49 mouse cellular contexts compared by ENCODE assay signal in the genomic region with DNA sequence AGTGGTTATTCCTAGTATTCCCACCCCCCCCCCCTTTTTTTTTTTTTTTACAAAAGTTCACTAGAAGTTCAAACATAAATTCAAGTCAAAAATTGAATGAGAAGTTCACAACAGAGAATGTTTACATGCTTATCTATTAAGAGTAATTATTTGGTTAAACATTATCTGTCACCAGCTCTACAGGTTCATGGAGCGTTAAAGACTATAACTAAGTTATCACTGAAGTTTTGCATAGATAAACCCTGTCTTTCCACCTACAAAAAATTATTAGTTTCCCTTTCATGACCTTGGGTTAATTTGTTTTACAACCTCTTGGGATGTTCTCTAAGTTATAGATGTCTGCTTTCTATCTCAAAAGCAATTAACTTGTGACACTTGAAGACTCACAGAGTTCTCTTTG. TPM values are rescaled to one million over a fixed set of nuclear protein-coding genes. Genes with fewer than 3 reads are reported as not detected.
"Had no signal": no experiment of that assay in that cellular context is flagged by ENCODE, and none has a peak within 500 bp of the region (broad histone marks: within the 10 kb centered on the region; RNA-seq: fewer than 3 reads in every experiment).

No protein-coding gene starts in this region.

- H3K4me3 ChIP-seq: heart, embryonic 10.5 days; heart, embryonic 12.5 days; heart, embryonic 13.5 days; heart, embryonic 15.5 days; hindbrain, embryonic 10.5 days; hindbrain, embryonic 12.5 days; hindbrain, embryonic 13.5 days; hindbrain, embryonic 15.5 days; intestine, embryonic 15.5 days; kidney, embryonic 15.5 days; layer of hippocampus, adult 2 months had no signal

- H3K9ac ChIP-seq: heart, embryonic 12.5 days; heart, embryonic 13.5 days; heart, embryonic 15.5 days; hindbrain, embryonic 12.5 days; hindbrain, embryonic 13.5 days; hindbrain, embryonic 14.5 days; hindbrain, embryonic 15.5 days; intestine, embryonic 15.5 days; kidney, embryonic 15.5 days had no signal

- DNase-seq: heart, postnatal 10 days; heart, postnatal 14 days; heart, postnatal 36 days; heart, postnatal 4 days; kidney, adult 11 months; kidney, adult 18-20 months; kidney, adult 2 months; kidney, adult 8-10 months; kidney, adult 9 months; kidney, postnatal 14 days; kidney, postnatal 25 days; kidney, postnatal 36 days; kidney, postnatal 4 days; layer of hippocampus, adult 9-11 months; layer of hippocampus, postnatal 36 days had no signal

- H3K27ac ChIP-seq: heart, embryonic 10.5 days; heart, embryonic 13.5 days; heart, embryonic 15.5 days; hindbrain, embryonic 10.5 days; hindbrain, embryonic 12.5 days; hindbrain, embryonic 13.5 days; hindbrain, embryonic 14.5 days; hindbrain, embryonic 15.5 days; hindbrain, postnatal 0 days; intestine, embryonic 15.5 days; kidney, embryonic 15.5 days; kidney, postnatal 0 days; layer of hippocampus, adult 2 months had no signal

- ATAC-seq: hindbrain, embryonic 16.5 days; hindbrain, postnatal 0 days; inflammation-experienced regulatory T-cells, adult 6 months; intestine, embryonic 15.5 days; intestine, embryonic 16.5 days; intestine, postnatal 0 days had no signal

- H3K36me3 ChIP-seq: heart, embryonic 10.5 days; heart, embryonic 12.5 days; heart, embryonic 13.5 days; heart, embryonic 15.5 days; hindbrain, embryonic 10.5 days; hindbrain, embryonic 12.5 days; hindbrain, embryonic 13.5 days; hindbrain, embryonic 15.5 days; intestine, embryonic 15.5 days; kidney, embryonic 15.5 days had no signal

- H3K27me3 ChIP-seq: heart, embryonic 12.5 days; heart, embryonic 13.5 days; heart, embryonic 15.5 days; hindbrain, embryonic 12.5 days; hindbrain, embryonic 13.5 days; hindbrain, embryonic 15.5 days; intestine, embryonic 15.5 days; kidney, embryonic 15.5 days had no signal

- H3K4me2 ChIP-seq: heart, embryonic 11.5 days; heart, embryonic 12.5 days; heart, embryonic 13.5 days; heart, embryonic 15.5 days; hindbrain, embryonic 12.5 days; hindbrain, embryonic 13.5 days; hindbrain, embryonic 14.5 days; hindbrain, embryonic 15.5 days; intestine, embryonic 15.5 days; kidney, embryonic 15.5 days had no signal

- H3K9me3 ChIP-seq: heart, embryonic 10.5 days; heart, embryonic 12.5 days; heart, embryonic 13.5 days; heart, embryonic 15.5 days; hindbrain, embryonic 10.5 days; hindbrain, embryonic 12.5 days; hindbrain, embryonic 13.5 days; hindbrain, embryonic 15.5 days; intestine, embryonic 15.5 days had no signal

RNA-seq across cellular contexts. Expression of gene Olfr1393, which starts 37.8 kb away (rescaled TPM):
- total RNA-seq: hematopoietic stem cell, adult 5-6 weeks; hindbrain, postnatal 0 days; layer of hippocampus, adult 18-20 months; layer of hippocampus, adult 2 months; layer of hippocampus, adult 8-10 months; layer of hippocampus, postnatal 10 days; layer of hippocampus, postnatal 25 days; layer of hippocampus, postnatal 36 days had no signal
- polyA plus RNA-seq: heart, embryonic 10.5 days; heart, embryonic 11.5 days; heart, embryonic 15.5 days; hindbrain, embryonic 10.5 days; hindbrain, embryonic 11.5 days; hindbrain, embryonic 12.5 days; hindbrain, embryonic 14.5 days; hindbrain, embryonic 15.5 days; inflammation-experienced regulatory T-cells, adult 6 months; intestine, embryonic 14.5 days; intestine, embryonic 15.5 days; intestine, postnatal 0 days; kidney, embryonic 14.5 days; kidney, embryonic 15.5 days; kidney, embryonic 16.5 days had no signal

RNA-seq across cellular contexts. Expression of gene Olfr1392, which starts 44.8 kb away (rescaled TPM):
- total RNA-seq: heart, postnatal 10 days; heart, postnatal 14 days; heart, postnatal 25 days; heart, postnatal 36 days; hematopoietic stem cell, adult 5-6 weeks; hindbrain, postnatal 0 days; layer of hippocampus, adult 2 months; layer of hippocampus, adult 8-10 months; layer of hippocampus, postnatal 14 days; layer of hippocampus, postnatal 25 days; layer of hippocampus, postnatal 36 days; left cerebral cortex, adult 18-20 months had no signal
- polyA plus RNA-seq: heart, embryonic 10.5 days; heart, embryonic 11.5 days; heart, embryonic 12.5 days; heart, embryonic 13.5 days; heart, embryonic 14.5 days; heart, embryonic 15.5 days; heart, embryonic 16.5 days; heart, postnatal 0 days; hindbrain, embryonic 11.5 days; hindbrain, embryonic 12.5 days; hindbrain, embryonic 13.5 days; hindbrain, embryonic 14.5 days; hindbrain, embryonic 15.5 days; hindbrain, postnatal 0 days; inflammation-experienced regulatory T-cells, adult 6 months; intestine, embryonic 14.5 days; intestine, embryonic 15.5 days; intestine, embryonic 16.5 days; kidney, embryonic 14.5 days; kidney, embryonic 16.5 days had no signal

RNA-seq across cellular contexts. Expression of gene Btnl9, which starts 53.4 kb away (rescaled TPM):
- total RNA-seq: layer of hippocampus, adult 18-20 months; layer of hippocampus, adult 2 months; layer of hippocampus, adult 8-10 months; layer of hippocampus, postnatal 25 days; layer of hippocampus, postnatal 36 days; left cerebral cortex, adult 18-20 months had no signal
- polyA plus RNA-seq: hindbrain, embryonic 10.5 days; hindbrain, embryonic 11.5 days had no signal
